14 mouse cellular contexts compared by ENCODE assay signal in genomic region chr2:5486663-5487062, GRCm38 (mm10).
"Had no signal": no experiment of that assay in that cellular context is flagged by ENCODE, and none has a peak within 500 bp of the region (broad histone marks: within the 10 kb centered on the region; RNA-seq: fewer than 3 reads in every experiment).

No protein-coding gene starts in this region.

- H3K4me3 ChIP-seq: limb, embryonic 12.5 days; limb, embryonic 15.5 days; megakaryocyte, embryonic 14.5 days; midbrain, embryonic 10.5 days; midbrain, embryonic 13.5 days; myocyte had no signal

- DNase-seq: kidney, adult 18-20 months; kidney, adult 9 months; kidney, postnatal 14 days; kidney, postnatal 4 days; liver, postnatal 0 days; lung, embryonic 14.5 days; thymus, postnatal 4 days had no signal

- H3K27ac ChIP-seq: limb, embryonic 12.5 days; limb, embryonic 15.5 days; liver, embryonic 14.5 days; midbrain, embryonic 10.5 days; midbrain, embryonic 13.5 days had no signal
